Mouse (Mus musculus) spleen, embryonic (tissue): ENCODE results near the gene Sirpa.

ENCODE experiments used
- CTCF ChIA-PET: fragments of 350-600 bp; sonication (Branson Sonifier 250); formaldehyde crosslinking; loops from one replicate; lab custom pipeline; 2022; lab: Charles Lee

The Sirpa gene

DNA sequence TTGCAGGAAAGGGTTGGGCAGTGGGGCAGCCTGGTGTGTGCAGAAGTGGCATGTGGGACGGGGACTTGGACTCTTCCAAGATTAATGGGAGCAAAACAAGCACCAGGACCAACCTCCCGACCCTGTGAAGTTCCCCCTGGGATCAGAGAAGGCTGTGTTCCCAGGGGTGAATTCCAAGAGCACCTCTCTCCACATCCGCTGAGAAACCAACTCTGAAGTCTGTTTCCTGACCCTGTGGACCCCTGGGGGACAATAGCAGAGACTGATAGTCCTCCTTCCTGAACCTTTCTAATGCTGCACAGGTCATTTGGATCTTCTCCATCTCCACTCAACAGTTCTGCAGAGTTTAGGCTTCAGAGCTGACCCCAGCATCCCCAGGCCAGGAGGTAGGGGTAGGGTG is 10.8 kb upstream of the Sirpa start:
- CTCF ChIA-PET, result no interaction called here

DNA sequence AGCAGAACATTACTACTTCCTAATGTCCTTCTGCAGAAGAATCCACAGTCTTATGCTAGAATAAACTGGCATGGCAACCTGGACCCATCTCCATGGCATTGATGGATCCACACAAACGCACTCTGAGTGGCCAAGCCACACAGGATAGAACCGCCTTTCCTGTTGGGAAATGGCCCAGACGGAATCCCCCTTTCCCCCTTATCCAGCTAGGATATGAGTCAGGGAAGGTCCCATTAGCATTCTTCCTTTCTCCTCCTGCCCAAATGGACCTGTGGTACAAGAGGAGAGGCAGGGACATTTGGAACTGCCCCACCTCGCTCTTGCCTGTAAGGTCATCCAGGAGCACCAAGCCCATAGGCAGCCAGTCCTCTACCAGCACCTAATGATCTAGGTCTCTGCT is 10.4 kb upstream of the Sirpa start:
- CTCF ChIA-PET, result no interaction called here

DNA sequence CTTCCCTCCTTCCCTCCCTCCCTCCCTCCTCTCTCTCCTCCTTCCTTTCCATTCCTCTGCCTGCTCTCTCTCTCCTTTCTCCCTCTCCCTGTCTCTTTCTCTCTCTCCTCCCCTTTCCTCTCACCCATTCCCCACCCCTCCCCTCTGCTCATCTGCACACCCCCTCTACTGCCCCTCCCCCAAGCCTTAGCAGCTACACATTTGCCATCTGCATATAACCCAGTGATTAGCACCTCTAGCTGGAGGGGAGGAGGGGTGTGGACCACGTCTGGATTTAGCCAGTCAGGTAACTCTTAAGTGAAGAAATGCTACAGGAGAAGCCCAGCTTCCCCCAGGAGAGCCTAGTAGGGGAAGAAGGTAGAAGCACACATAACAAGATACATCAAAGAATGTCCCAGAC is 7.7 kb upstream of the Sirpa start:
- CTCF ChIA-PET, result interaction anchor here (0.6 kb wide), 1 partner anchor 43 kb away, joined by 12 read pairs; no protein-coding TSS in a partner anchor

DNA sequence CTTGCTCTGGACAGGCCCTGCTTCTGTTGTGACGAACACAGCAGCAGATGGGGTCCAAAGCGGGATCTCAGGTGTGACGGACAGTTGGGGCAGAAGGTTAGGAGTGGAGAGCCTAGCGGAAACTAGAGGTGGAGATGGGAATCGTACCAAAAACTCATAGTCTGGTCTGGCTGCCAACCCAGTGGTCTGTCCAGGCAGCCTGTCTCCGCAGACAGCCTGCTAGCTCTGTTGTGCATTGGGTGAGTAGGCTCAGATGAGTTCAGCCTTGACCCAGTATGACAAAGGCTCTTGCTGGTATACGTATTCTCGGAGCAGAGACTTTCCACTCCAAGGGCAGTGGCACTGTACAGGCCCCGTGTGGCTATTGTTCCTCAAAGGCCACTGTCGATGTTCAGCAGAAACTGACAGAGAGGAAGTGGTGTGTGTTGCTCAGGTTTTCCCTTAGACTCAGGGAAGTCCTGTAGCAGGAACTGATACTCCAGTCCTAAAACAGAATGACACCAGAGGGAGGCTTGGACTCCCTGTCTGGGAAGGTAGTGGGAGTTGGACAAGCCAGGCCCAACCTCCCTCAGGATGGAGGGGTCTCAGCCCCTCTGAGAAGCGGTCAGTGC is 6.6 kb upstream of the Sirpa start:
- CTCF ChIA-PET, result interaction anchor here (0.5 kb wide), 1 partner anchor 69 kb away, joined by 3 read pairs; no protein-coding TSS in a partner anchor

DNA sequence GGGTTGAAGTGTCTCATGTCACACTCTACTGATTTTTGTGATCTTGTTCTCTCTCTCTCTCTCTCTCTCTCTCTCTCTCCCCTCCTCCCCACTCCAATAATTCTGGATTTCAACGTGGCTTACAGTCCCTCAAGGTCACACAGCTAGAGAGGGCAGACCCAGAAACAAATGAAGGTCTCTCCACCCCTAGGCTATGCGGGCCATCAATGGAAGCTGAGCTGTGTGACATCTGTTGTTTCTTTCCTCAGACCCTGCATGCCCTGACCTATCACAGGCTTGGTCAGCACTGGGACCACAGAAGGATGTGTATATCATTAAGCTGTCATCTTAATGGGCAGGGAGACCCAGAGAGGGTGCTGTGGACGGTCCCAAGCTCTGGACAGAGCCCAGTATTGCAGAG is 5.4 kb upstream of the Sirpa start:
- CTCF ChIA-PET, result no interaction called here

DNA sequence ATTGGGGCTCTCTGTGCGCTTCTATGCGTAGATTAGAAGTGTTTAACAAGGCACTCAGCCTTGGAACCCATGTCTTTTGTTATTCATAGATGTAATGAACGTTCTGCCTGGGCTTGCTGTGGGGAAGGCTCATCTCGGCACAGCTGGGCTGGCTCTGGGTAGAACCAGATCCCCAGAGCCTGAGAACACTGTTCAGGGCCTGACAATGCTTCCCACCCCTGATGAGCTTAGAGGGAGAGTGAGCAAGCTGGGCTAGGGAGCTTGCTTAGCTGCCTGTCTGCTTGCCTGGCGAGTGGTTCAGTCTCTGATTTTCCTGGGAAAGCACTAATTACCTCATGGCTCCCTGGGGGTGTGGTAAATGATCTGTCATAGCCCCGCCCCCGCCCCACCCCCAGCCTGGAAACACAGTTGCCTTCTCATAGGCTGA is 4.8 kb upstream of the Sirpa start:
- CTCF ChIA-PET, result no interaction called here

DNA sequence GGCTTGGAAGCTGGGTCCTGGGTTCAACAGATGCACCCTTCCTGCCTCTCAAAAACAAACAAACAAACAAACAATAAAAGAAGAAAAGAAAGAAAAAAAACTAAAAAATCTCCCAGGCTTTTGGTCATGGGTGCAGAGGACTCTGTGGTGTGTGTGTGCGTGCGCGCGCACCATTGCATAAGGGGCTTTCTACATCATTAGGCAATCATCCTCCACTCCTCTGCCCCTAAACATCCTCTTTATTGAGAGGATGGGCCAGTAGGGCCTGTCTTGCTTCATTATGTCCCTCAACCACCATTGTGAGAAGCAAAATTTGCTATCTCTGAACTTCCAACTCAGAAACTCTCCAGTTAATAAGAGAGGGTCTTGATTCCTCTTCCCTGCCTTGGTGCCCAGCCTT is 738 bp upstream of the Sirpa start:
- CTCF ChIA-PET, result no interaction called here

DNA sequence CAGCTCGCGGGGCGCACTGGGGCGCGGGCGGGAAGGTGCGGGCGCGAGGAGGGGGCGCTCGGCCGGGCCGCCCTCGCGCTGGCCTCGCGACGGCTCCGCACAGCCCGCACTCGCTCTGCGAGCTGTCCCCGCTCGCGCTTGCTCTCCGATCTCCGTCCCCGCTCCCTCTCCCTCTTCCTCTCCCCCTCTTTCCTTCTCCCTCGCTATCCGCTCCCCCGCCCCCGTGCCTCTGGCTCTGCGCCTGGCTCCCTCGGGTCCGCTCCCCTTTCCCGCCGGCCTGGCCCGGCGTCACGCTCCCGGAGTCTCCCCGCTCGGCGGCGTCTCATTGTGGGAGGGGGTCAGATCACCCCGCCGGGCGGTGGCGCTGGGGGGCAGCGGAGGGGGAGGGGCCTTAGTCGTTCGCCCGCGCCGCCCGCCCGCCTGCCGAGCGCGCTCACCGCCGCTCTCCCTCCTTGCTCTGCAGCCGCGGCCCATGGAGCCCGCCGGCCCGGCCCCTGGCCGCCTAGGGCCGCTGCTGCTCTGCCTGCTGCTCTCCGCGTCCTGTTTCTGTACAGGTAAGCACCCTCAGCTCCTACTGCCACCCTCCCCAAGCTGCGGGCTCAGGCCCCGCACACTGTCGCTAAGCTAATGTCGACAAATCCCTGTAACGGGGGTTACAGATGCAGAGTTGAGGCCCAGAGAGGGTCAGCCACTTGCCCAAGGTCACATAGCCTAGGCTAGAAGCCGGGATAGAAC is 673 bp downstream of the Sirpa start:
- CTCF ChIA-PET, result interaction anchor here (1.0 kb wide), 1 partner anchor 8 kb away, joined by 3 read pairs; no protein-coding TSS in a partner anchor

DNA sequence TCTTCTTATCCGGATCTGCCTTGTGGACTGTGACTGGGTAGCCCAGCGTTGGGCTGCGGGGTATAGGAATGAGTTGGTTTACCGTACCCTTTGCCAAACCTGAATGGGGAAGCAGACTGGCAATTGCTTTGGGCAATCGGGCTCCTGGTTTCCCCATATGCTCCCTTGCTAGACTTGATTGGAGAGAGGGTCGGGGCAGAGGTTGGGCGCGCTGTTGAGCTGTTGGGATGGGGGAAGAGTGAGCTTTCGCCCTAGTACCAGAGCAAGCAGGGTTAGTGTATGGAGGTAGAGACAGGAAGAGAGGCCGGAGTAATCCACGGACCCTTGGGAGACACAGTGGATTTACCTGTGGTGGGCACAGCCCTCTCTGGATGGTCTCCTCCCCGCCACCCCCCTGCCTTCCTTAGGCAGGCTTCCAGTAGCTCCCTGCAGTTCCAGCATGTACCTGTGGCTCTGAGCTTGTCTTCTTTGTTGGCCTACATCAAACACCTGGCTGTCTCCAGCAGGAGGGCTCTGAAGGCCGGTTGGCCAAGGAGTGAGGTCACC is 1.3 kb downstream of the Sirpa start:
- CTCF ChIA-PET, result no interaction called here

DNA sequence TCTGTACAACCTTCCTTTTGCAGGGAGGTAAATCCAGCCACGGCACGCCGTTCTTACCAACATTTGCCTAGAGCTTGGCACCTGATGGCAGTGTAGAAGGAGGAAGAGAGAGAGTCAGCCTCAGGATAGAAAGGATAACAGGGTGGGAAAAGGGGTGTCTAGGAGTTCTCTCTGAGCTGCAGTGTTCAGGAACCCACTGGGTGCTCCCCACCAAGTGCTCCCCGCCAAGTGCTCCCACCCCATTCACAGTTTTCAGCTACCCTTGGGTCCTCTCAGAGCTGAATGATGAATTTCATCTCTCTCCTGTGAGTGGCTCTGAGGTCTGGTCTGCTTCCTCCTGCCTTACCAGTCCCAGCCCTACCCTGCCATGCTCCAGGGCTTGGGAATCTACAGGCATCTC is 1.9 kb downstream of the Sirpa start:
- CTCF ChIA-PET, result no interaction called here

DNA sequence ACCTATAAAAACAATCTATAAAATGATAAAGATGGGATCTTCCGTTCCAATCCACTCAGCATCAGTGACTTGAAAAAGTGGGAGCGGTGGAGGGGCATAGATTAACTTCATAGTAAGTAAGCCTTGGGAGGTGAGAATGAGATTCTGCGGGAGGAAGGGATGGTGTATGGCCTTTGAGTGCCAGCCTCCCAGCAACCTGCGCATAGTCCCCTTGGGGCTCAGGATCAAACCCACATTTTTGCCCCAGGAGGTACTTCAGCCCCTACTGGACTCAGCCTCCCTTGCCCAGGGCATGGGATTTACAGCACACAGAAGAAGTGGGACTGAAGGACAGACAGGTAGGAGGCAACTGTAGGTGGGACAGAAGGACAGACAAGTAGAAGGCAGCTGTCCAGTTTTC is 2.6 kb downstream of the Sirpa start:
- CTCF ChIA-PET, result no interaction called here

DNA sequence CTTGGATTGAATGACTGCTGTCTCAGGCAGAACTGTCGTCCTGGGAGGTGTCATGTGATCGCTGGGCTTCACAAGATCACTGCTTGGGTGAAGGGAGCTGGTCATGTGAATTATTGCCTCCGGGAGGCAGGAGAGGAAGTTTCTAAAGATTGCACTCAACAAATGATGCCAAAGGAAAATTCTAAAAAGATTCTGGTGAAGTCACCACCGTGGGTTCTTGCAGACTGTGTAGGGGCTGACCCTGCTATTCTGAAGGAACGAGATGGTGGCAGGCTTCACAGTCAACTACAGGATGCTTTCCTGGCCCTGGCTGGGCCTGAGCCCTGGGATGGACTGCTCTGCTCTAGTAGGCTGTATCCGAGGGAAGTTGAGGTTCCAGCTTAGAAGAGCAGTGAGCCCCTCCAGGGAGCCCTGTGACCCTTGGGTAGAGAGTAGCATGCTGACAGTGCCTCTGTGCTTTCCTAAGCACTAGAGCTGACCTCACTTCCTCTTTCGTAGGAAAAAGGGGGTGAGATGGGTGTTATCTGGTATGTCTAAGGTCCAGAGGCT is 3.1 kb downstream of the Sirpa start:
- CTCF ChIA-PET, result no interaction called here

DNA sequence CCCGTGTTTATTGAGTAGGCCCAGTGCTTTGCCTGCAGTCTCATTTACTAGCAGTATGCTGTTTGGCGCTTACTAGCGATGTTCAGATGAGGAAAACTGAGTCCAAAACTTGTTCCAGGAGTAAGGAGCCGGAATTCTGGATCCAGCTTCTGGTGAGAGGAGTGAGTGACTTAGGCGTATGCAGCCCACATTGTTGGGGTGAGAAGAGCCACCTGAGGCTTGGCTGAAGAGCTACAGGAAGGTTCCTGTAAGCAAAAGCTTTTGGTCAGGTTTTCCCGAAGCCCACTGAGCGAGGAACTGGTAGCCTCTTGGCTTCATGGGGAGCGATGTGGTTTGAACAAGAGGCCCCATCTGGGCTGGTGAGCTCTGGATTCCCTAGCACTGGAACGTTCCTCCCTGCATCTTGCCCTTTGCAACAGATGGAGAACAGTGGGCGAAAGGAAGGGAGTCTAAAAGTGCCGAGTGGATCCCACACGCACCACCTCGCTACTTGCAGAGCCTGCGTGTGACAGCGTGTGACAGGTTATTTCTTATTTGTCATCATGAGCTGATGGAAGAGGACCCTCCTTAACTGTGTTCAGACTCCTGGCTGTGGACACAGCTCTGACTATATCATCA is 4.0 kb downstream of the Sirpa start:
- CTCF ChIA-PET, result no interaction called here

DNA sequence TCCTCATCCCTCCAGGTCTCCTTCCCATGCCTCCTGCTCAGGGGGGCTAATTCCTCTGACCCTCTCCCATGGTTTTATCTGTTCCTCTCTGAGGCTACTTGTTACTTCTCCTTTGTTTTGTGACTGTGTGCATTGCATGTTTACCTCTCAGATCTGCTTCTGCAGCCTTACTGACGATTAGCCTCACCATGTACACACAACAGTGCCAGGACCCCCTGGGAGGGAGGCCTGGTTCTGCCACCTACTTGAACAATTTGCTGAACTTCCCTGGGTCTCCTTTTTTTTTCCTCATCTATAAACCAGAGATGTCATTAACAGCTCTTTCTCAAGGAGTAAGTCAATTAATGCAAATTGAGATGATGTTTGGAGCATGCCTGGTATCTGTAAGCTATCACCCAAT is 4.9 kb downstream of the Sirpa start:
- CTCF ChIA-PET, result interaction anchor here (0.7 kb wide), 1 partner anchor 31 kb away, joined by 3 read pairs; no protein-coding TSS in a partner anchor

DNA sequence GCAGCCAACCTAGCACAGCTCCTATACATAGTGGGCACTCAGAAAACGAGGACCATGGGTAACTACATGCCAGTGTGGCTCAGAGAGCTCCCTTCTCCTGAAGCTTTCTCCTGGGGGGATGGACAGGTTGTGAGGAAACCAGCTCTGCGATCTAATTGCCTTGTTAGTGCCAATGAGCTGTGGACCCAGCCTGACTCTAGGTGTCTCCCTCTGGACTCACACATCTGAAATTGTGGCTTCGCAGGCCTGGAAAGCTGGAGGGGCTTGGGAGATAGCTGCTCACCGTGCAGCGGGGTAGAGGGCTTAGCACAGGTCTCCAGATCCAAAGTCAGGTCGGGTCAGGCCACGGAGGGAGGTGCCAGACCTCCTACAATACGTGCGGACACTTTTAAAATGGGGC is 5.5 kb downstream of the Sirpa start:
- CTCF ChIA-PET, result interaction anchor here (0.7 kb wide), 1 partner anchor 30 kb away, joined by 3 read pairs; no protein-coding TSS in a partner anchor

DNA sequence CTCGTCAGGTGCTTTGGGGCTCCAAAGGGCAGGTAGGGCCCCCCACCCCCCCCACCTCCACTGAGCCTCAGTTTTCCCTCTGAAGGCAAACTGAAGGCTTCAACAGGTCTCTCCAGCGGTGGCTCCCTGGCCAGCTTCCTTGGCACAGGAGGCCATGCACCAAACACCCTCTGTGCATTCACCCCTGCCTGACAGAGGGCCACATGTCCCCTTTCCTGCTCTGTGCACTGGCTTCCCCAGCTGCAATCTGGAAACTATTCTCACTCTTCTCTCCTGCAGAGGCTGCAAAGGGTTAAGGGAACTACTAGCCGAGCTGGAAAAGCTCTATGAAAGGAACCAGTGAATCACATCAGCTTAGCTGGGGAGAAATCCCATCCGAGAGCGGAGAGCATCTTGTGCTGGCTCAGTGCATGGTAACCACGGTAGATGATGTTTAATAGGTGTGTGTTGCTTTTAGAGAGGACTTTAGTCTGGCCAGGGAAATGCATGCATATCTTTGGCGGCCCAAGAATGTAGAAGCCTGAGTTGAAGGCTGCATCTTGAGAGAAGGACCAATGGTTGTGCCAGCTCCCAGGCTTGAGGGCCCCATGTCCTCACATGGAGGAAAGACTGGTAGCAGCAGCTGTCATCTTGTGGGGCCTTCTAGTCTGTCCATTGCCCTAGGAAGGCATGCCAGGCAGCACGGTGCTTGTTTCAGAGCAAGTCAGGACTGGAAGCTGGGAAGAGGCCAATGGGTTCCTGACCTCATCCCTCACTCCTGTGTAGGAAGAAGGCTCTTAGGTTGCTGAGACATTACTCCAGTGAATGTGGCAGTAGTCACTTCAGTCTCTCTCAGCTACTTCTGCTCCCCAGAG is 6.8 kb downstream of the Sirpa start:
- CTCF ChIA-PET, result no interaction called here

DNA sequence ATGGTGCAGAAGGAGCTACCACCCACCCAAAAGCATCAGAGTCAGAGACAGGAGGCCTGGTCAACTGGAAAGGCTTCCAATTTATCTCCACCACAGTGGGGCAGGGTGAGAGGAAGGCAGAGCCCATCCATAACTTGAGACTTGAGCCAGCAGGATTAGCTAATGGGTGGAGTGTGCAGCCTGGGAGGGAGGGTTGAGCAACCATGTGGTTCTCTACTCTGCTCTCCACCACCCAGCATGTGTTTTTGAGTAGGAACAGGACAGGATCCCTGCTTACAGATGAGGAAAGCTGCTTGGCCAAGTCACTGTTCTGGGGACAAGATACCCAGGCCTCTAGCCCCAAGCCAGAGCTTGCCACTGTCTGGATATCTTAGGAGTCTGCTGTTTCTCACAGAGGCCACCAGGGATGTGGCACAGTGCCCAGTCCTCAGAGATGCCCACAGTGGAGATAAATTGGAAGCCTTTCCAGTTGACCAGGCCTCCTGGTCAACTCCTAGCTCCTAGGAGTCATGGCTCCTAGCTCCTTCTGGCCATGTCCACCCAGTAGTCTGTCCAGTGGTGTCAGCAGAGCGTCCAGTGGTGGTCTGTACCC is 8.5 kb downstream of the Sirpa start:
- CTCF ChIA-PET, result interaction anchor here (0.5 to 0.7 kb wide), 3 partner anchors 9 to 511 kb away, joined by 3 to 5 read pairs (median 3); partner anchors contain the start of gene Sirpa

DNA sequence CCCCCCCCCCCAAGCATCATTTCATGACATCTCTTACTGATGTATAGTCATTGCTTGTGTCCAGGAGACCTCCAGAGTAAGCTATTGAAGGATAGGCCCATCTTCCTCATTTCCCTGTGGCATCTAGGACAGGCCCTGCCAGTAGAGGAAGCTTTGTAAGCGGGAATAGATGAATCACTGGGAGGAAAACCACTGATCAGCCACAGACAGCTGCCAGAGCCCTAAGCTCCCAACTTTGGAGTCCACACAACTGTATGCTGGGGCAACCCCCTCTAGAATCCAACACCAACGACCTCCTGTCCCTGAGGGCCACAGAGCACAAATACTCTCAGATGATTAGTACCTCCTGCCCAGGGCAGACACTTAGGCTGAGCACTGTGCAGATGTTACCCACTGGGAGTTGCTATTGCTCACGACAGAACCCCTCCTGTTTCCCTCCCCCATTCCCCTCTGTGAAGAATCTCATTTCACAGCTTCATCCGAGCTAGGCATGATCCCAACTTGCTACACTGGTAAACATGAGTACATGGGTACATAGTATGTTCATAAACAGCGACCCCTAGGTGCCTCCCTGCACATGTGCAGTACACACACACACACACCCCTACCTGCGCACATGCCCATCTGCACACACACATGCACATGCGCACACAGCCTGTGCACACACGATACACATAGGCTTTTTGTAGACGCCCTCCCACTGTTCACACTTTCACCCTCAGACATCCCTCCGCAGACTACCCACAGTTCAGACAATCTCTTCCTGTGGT is 9.4 kb downstream of the Sirpa start:
- CTCF ChIA-PET, result interaction anchor here (0.7 kb wide), 1 partner anchor 105 kb away, joined by 5 read pairs; no protein-coding TSS in a partner anchor

DNA sequence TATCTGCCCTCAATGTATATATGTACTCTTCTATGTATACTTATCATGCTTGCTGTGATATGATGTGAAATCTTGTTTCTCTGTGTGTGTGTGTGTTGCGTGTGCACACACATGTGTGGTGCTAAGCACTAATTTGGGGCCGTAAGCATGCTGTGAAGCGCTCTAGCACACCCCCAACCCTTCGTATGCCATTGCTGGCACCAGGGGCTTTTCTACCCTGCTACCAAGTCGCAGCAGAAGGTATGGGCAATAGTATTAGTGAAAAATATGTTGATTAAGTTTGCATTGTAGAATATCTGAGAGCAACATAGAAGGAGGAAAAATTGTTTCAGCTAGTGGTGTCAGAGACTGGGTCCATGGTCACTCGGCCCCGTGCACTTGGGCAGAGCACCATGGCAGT is 10.2 kb downstream of the Sirpa start:
- CTCF ChIA-PET, result no interaction called here

DNA sequence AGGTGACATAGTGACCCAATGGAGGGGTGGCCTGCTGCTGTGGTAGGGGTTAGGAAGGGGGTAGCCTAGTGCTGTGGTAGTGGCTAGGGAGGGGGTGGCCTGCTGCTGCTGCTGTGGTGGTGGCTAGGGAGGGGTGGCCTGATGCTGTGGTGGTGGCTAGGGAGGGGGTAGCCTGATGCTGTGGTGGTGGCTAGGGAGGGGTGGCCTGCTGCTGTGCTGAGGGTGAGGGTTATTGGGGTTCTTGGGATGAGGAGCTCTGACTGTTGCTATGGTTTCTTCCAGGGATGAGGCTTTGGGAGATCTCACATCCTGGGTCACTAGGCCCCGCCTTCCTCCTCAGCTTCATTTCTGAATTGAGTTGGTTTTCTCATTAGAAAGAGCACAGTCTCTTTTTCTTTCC is 10.9 kb downstream of the Sirpa start:
- CTCF ChIA-PET, result interaction anchor here (0.5 to 0.6 kb wide), 2 partner anchors 61 to 190 kb away, joined by 5 to 8 read pairs; no protein-coding TSS in a partner anchor
